Mouse (Mus musculus): ENCODE measurements at regions not wholly inside any gene's neighbourhood (a gene's known extent, or its start where the extent isn't known, plus 50 kb on each side); places are given as distances from the start of the nearest gene placed in this dataset.

- TF ChIP-seq CTCF (conservative IDR thresholded peaks at IDR 0.05 in 1 of 2, IDR thresholded peaks at IDR 0.05 in 1 of 2; ENCODE audit: low read depth in 2 of 2, low read length in 2 of 2) (no peak), ZC3H11A (IDR thresholded peaks at IDR 0.05; ENCODE audit: low read depth, low read length) (no peak), ZNF384 (IDR thresholded peaks at IDR 0.05; ENCODE audit: low read depth, low read length) (no peak), TCF12 (IDR thresholded peaks at IDR 0.05; ENCODE audit: low read depth, low read length) (no peak), CHD2 (IDR thresholded peaks at IDR 0.05; ENCODE audit: low read length) (no peak), EP300 (IDR thresholded peaks at IDR 0.05; ENCODE audit: low read length) (no peak), IRF4 (IDR thresholded peaks at IDR 0.05; ENCODE audit: low read depth, low read length) (no peak), POLR2A (IDR thresholded peaks at IDR 0.05; ENCODE audit: low read depth, low read length) (no peak)
Observed at GRCm38 (mm10) chr15:8896391-8896790, 71.4 kb upstream of the Ranbp3l start.
